Mouse (Mus musculus) gastrocnemius, postnatal 36 days (tissue): Measurements from ENCODE around the gene Elavl2. TPM values are rescaled to one million over a fixed set of nuclear protein-coding genes. Genes with fewer than 3 reads are reported as not detected.

Experiments
- DNase-seq, 2 experiments: peaks; one replicate each; pipeline ENCODE4 v3.0.0; 2022
- intact Hi-C: fragments of 180-260 bp; cut with DNase I; formaldehyde crosslinking; loops from one replicate; pipeline ENCODE4 v1.15.1; 2025
- microRNA-seq, 2 experiments: library from miRNA; unstranded; fragments of <30 nt; microRNA quantifications; one replicate each; pipeline ENCODE4 v1.2.0; 2021
- total RNA-seq, 2 experiments: library from RNA; stranded (reverse); gene quantifications; 2 replicates each; pipeline ENCODE4 v1.2.3; 2021

Gene Elavl2
- total RNA-seq, 2 experiments from 2014 or later, result 0.12 to 0.20 TPM

DNA sequence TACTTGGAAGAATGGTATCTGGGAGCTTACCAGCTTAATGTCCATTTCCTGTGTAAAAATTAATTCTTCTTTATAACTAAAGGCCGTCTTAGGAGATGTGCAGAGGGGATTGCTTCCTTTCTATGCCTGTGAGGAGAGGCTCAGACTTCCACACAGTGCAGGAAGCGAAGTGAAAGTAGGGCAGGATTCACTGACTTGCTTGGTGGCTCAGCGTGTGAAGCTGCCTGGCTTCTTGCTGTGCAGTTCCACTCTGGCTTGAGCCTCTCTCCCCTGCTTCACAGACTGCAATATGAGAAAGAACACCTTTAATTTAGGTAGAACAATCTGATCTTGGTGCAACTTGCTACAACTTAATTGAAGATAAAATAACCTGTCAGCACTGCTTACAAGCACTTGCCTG is 172.2 kb downstream of the Elavl2 start:
- intact Hi-C loops, result no loop called here
- no peak for DNase-seq

DNA sequence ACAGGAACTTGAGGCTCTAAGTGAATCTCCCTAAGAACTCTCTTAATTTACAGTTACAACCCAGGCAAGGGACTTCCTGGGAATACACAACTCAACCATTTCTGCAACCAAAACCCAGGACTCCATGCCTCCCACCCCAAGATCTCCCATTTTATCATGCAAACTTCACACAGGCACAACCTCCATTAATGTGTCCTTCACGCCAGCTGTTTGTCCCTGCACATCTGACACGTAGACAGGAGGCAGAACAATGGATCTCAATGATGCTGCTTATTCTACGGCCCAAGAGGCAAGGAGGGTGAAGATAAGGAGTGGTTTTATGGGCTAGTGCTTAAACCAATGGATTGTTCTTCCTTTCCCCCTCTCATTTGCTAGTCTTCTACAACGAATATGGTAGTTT is 176.8 kb downstream of the Elavl2 start:
- no peak for DNase-seq
- intact Hi-C loops, result no loop called here

DNA sequence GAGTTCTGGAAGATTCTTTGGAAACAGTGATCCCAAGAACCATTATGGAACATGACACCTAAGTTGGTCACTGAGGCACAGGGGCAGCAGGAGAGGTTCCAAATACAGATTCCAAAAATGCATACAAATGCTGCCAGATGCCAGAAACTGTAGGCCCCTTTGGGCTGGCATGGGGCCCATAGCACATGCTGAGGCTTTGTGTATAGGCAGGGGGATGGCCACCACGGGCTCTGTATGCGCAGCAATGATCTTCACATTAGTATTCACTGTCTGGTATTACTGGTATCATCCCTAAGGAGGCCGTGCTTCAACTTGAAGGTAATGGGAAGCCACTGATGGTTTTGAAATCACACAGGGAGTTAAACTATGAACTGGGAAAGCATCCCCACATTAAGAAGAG is 181.3 kb downstream of the Elavl2 start:
- DNase-seq, result no peak
- intact Hi-C loops, result no loop called here

DNA sequence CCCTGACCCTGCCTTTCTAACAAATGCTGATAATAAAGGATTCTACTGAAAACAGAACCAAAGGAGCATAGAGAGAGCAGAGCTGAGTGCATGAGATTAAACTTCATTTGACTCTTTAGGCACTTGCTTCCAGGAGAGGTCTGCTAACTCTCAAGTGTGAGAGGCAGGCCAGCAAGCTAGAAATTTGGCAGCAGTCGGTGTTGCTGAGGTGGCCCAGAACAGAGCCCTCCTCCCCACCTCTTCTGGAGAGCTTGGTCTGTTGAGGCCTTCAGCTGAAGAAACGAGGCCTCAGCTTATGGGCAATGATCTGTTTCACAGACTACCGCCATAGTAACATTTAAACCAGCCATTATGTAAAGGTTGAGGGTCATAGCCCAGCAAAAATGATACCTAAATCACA is 186.7 kb downstream of the Elavl2 start:
- DNase-seq, result no peak
- intact Hi-C loops, result no loop called here

DNA sequence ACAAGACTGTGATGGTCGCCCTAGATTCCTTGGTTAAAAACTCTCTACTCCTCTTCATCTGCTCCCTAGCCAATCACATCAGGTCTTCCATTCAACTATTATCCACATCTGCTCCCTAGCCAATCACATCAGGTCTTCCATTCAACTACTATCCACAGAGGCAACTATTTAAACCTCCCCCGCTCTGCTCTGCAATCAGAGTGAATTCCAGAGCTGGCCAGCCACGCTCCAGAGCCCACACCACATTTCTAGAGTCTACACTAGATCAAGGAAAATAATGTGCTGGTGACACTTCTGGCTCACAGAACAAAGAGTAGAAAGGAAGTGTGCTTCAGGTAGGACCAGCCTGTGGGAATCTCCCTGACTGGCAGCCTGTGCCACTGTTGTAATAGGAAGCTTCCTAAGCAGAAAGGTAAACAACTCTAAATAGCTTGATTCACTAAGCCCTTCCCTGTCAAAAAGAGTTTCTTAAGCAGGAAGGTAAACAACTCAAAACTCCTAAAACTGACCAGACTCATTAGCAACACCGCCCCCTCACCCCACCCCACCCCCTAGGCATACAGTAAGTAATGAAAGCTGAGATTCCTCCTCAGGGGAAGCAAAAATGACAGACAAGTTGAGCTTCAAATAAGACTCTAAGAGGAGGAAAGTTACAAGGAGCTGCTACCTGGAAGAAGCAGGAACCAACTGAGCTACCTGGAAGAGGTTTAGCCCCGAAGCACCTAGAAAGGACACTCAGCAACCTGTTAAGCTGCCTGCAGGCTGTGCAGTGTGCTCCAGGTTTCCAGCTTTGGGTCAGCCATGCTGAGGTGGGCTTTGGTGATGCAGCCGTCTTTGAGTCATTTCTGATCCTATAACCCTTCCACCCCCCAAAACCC is 191.9 kb downstream of the Elavl2 start:
- no peak for DNase-seq
- intact Hi-C loops, result no loop called here

Small RNAs within 50 kb of the gene (microRNA-seq; reads per million reads assigned to microRNA genes)
- 0 reads per million in 2 experiments for gene Mir6402
